Mouse (Mus musculus) retina, postnatal 1 day (tissue): ENCODE measurements around the gene Tnik.

Experiments
- DNase-seq: peaks from one replicate; pipeline ENCODE4 v3.0.0-alpha.2; 2012

Gene Tnik

DNA sequence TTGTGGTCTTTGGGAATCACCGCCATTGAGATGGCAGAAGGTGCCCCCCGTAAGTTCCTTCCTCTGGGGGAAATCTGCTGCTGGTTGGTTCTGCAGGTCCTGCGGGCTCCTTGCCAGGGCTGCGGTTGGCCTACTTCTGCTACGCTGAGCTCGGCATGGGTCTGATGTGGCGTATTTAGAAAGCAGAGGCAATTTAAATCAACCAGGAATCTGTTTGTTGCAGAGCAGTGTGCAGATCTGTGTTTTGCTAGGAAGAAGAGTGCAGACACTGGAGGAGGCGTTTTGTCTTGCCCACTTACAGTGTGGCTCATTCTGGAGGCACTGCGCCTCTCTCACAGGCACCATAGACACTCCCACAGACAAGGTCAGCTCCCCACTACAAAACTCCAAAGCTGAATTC is 291.9 kb downstream of the Tnik start:
- DNase-seq = peak; percentile 92

DNA sequence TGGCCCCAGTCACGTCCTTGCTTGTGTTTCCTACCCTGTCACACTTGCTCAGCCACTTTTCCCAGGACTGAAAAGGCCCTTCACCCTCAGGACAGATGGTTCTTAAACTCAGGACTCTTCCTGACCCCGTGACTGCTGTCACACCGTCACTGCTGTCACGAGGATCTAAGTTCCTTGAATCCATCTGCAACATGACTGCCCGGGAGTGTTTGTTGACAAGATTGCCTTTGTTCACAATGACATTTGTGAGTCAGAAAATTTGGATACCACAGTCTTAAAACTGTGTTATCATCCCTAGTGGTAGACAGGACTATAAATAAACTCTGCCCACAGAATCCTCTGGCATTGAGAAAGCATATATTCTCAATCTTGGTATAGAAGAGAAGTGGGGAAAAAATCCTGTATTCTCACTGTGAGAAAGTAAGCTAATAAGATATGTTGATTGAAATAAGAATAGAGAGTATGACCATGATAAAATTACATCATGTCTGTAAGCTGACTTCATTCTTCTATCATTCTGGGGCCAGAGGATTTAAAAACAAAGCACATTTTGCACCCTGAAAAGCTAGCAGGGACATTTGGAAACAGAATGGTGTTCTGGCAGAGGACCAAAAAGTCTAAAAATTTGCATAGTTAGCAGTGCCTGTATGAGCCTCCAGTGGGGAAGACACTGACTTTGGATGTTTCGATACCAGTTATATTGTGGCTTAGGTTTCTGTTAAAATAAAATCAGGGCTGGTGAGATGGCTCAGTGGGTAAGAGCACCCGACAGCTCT is 293.0 kb downstream of the Tnik start:
- DNase-seq = peak; percentile 46

- peak; percentile 32 for DNase-seq
These were observed 295.4 kb downstream of the Tnik start for GRCm38 (mm10) chr3:28558328-28558871.

DNA sequence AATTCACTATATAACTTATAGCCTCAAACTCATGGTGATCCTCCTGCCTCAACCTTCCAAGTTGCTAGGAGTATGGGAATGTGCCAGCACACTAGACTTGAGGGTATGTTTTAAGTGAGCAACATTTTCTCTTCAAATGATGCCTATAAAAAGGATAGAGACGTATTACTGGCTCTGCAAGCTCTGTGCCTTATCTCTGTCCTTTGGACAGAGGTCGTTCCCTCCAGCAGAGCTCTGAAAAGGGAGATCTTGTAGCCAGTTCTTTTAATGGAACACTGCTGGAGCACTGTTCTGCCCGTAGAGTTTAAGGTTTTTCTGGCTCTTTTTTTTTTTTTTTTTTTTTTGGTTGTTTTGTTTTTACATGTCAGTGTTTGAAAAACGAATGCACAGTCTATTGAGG is 298.4 kb downstream of the Tnik start:
- DNase-seq = no peak

DNA sequence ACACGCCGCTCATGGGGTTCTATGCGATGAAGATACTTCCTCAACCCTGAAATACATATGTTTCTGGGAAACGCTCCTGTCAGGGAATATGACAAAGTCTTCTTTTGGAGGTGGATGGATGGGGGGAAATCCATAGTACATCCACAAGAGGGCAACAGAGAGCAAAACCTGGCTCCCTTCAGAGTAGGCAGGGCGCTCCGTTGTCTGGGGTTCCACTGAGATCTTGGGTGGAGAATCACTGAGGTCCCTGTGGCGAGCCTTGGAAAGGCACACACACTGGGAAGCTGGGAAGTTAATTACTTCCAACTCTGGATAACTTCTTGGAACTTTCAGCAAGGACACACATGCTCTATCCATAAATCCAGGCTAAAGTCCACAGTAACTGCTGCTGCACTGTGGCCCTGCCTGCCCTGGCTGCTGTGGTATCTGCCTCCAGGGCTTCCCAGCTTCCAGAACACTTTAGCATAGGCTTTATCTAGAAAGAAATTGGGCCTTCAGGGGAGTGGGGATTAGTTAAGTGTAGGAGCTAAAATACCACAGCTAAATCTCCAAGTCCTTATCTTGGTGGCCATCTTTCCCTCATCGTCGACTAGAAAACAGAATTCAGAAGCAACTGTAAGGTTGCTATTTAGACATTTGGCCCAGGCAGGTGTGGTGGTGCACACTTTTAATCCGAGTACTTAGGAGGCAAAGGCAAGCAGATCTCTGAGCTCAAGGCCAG is 299.8 kb downstream of the Tnik start:
- peak; percentile 63 for DNase-seq

DNA sequence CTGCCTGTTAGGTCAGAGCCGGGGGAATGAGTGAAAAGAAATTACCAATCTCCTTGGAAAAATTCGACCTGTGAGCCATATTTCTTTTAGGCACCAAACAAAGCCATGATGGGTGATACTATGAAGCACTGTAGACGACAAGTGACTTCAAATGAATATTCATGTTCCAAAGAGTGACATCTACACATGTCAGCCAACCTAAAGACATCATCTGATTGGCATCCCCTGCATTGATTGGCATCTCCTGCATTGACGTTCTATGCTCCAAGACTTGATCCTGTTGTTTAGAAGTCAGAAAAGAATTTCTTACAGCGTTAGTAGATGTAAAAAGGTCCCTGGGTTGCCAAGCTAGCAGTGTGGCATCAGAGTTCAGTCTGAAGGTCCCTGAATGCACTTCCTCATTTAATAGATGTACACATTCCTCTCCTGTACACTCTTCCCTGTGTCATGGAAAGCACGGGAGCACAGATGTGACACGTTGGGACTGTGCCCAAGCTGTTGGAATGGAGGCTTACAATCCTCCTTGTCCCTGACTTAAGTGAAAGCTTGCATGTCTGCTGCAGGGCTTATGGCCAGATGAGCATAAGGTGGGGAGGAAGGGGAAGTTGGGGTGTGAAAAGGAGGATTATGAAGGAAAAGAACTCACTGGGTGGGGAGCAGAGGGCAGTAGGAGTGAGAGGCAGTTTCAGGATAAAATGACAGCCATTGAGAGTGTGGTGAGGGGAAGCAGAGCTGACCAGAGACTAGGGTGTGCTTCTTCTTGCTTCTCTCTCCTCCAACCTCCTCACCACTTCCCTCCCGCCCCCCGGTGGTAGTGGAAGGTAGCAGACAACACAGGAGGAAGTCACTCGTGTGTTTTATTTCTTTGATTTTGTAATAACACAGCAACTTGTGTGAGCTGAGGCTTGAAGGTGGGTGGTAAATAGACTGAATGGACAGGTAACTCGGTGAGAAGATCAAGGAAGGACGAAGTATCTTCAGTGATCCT is 301.6 kb downstream of the Tnik start:
- DNase-seq = no peak

- DNase-seq = peak; percentile 56
These were observed 314.3 kb downstream of the Tnik start for GRCm38 (mm10) chr3:28577301-28577700.

- no peak for DNase-seq
These were observed 316.1 kb downstream of the Tnik start for GRCm38 (mm10) chr3:28578950-28579615.

- no peak for DNase-seq
These were observed 322.9 kb downstream of the Tnik start for GRCm38 (mm10) chr3:28585750-28586465.

DNA sequence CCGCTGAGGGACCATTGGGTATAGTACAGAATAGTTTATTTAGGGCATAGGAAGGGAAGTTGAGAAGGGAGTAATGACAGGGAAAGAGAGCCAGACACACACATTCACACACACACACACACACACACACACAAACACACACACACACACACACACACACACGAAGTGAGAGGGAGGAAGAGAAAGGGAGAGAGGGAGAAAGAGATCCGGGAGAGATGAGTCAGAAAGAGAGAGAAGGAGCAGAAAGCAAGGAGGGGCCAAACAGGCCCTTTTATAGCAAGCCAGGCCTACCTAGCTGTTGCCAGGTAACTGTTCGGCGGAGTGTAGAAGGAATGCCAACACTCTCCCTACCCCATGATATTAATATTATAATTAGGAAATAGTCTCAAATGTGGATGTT is 324.8 kb downstream of the Tnik start:
- DNase-seq = no peak

DNA sequence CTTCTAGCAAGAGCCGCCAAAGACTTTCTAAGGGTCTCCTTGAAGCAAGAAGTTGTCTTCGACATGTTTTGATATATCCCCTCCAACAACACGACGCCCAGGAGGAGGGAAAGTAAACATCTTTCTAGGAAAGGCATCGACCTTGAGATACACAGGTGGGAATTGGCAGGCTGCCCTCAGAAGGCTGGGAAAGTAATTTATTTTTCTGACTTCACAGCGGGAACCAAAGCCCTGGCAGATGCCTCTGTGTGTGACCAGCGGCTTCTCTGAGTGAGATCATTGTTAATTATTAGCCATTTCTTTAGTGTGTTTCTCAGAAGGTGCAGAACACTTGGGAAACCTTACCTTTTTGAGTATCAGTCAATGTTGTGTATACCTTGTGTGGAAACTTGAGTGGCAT is 328.3 kb downstream of the Tnik start:
- no peak for DNase-seq

DNA sequence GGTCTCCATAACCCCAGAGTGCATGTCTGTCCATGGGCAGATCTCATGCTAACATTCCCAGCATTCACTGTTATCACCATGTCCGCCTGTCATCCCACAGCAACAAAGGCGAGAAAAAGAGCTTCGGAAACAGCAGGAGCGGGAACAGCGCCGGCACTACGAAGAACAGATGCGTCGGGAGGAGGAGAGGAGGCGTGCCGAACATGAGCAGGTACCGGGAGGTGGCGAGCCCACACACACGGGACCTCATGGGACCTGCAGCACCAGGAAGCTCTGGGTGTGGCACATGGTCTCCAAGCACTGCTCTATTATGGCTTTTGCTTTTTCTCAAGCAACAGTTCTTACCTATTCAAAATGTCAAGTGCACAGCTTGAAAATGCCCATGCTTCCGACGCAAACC is 330.9 kb downstream of the Tnik start:
- DNase-seq = no peak

GRCm38 (mm10) chr3:28599476-28599875 is 336.5 kb downstream of the Tnik start:
- DNase-seq = no peak

DNA sequence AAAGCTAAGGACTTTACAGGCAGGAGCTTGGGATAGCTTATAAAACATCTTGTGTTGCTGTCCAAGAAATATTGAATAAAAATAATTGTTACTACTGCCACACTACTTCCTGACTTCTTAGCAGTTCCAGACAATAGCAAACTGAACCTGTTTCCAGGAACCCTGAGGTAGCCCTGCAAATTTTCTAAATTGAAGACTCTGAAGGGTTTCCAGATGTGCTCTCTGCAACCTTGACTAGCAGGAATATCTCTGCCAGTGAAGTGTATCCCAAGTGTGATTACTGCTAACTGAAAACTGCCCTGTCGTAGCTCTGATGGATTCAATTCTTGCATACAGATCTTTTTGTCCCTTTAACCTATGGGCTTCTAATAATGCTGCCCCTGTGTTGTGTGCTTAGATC is 343.7 kb downstream of the Tnik start:
- DNase-seq = no peak

GRCm38 (mm10) chr3:28612330-28612729 is 349.3 kb downstream of the Tnik start:
- DNase-seq = no peak

GRCm38 (mm10) chr3:28616386-28616785 is 353.4 kb downstream of the Tnik start:
- DNase-seq = peak; percentile 19

DNA sequence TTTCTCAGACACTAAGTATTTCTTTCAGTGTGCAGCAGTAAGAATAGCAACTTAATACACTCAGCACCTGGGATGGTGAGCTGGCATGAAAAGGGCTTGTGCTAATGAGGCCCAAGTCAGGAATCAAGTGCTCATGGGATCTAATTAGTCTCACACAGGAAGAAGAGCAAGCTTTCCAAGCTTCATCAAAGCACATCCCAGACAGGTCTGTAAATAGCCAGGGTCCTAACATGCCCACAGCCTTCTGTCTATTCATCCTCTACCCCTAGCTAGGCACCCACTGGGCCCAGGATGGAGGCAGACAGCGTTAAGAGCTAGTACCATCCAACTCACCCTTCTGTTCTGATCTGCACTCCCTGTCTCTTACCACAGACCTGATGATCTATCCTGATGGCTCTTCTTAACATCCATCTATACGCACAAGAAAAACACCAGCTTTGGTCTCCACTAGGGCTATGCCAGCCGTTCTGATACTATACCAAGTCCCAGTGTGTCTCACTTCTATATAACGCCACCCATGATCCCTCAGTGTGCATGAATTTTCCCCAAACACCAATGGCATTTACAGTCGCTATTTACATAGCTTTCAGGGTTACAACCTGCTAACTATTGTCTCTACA is 354.1 kb downstream of the Tnik start:
- DNase-seq = peak; percentile 9

DNA sequence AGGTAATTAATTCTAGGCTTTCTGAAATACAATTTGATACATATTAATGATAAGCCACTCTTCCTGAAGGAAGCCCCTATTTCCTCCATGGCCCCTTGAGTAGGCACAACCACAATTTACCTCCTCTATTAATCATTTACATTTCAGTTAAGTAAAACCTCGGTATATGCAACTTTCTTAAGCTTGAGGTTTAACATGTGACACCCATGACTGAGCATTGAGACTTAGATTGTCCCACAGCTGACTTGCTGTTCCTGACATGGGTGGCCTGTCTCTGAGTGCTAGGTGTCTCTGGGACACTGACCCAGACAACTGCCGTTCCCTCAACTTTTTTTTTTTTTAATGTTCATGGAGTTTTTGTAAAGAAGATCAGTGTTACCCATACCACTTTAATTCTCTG is 358.8 kb downstream of the Tnik start:
- DNase-seq = no peak

DNA sequence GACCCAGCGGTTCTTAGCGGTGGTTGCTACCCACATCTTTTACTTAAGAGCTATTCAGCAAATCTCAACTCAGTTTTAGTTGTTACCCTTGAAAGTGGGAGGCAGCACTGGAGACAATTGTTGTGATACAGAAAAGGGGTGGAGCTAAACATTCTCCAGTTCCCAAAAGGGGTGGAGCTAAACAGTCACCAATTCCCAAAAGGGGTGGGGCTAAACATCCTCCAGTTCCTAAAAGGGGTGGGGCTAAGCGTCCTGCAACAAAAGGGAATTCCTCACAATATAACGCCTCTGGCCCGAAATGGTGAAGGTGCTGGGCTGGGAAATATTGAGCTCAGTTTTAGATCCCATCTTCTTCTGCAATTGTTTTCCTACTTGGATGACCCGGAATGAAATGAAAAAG is 363.8 kb downstream of the Tnik start:
- DNase-seq = peak; percentile 8

GRCm38 (mm10) chr3:28636778-28637177 is 373.8 kb downstream of the Tnik start:
- DNase-seq = no peak

DNA sequence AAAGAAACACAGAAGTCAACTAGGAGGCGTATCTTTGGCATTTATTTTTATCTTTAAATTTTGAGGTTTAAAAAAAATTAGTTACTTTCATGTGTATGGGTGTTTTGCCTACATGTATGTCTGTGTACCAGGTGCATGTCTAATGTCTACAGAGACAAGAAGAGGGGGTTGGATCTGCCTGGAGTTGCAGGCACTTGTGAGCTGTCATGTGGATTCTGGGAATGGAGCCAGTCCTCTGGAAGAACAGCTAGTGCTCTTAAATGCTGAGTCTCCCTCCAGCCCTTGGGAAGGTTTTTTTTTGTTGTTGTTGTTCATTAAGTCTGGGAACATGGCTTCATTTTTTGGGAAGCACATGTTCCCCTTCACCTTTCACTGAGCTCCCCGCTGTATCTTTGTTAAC is 375.9 kb downstream of the Tnik start:
- no peak for DNase-seq
